Mouse (Mus musculus) ES-Bruce4 (cell line): Measurements from ENCODE around the gene B3gnt2. TPM values are rescaled to one million over a fixed set of nuclear protein-coding genes. Genes with fewer than 3 reads are reported as not detected.

Source experiments
- H3K27ac ChIP-seq: 2 replicates; pipeline ENCODE4 v1.5.1; 2012; ENCODE audit warnings: low read length, inconsistent platforms; ENCODE audit not compliant: insufficient read depth
- H3K27me3 ChIP-seq: 2 replicates; pipeline ENCODE4 v1.6.1; 2012; ENCODE audit warnings: mild to moderate bottlenecking, low read length, inconsistent platforms; ENCODE audit not compliant: control insufficient read depth, poor library complexity, insufficient read depth, severe bottlenecking
- H3K36me3 ChIP-seq: 2 replicates; pipeline ENCODE4 v1.6.1; 2012; ENCODE audit warnings: inconsistent platforms, mild to moderate bottlenecking, low read length, moderate library complexity; ENCODE audit not compliant: control insufficient read depth, poor library complexity, insufficient read depth, severe bottlenecking
- H3K4me1 ChIP-seq: one replicate; pipeline ENCODE4 v1.8.1; 2011; ENCODE audit warnings: low read length; ENCODE audit not compliant: control insufficient read depth, insufficient read depth
- H3K4me3 ChIP-seq: 2 replicates; pipeline ENCODE4 v1.5.1; 2011; ENCODE audit warnings: low read depth, mild to moderate bottlenecking, low read length
- H3K9ac ChIP-seq: 2 replicates; pipeline ENCODE4 v1.6.1; 2012; ENCODE audit warnings: low read depth, mild to moderate bottlenecking, inconsistent platforms; ENCODE audit not compliant: poor library complexity, severe bottlenecking
- H3K9me3 ChIP-seq: replicated peaks from 2 replicates; pipeline ENCODE4 v1.6.1; 2012; ENCODE audit warnings: mild to moderate bottlenecking, low read length, inconsistent platforms; ENCODE audit not compliant: control insufficient read depth, poor library complexity, insufficient read depth, severe bottlenecking
- CTCF ChIP-seq: IDR thresholded peaks from one replicate; pipeline ENCODE4 v1.8.1; 2011; ENCODE audit warnings: low read depth, low read length
- EP300 ChIP-seq: IDR thresholded peaks from 2 replicates; pipeline ENCODE4 v1.6.1; 2011; ENCODE audit warnings: low read depth, low read length; ENCODE audit not compliant: insufficient read depth
- POLR2A ChIP-seq: IDR thresholded peaks from one replicate; pipeline ENCODE4 v1.8.1; 2011; ENCODE audit warnings: low read length; ENCODE audit not compliant: insufficient read depth
- polyA plus RNA-seq: library from polyadenylated mRNA; stranded (reverse); fragments of >200 nt; gene quantifications from 2 replicates; pipeline ENCODE4 v1.2.4, GENCODE M21; 2011; ENCODE audit warnings: low read depth; ENCODE audit not compliant: missing spikeins, insufficient read depth, insufficient read length

The B3gnt2 gene
- polyA plus RNA-seq, 1 experiment: 3.5 TPM

- TF ChIP-seq EP300: no peak
- no peak for TF ChIP-seq CTCF
- TF ChIP-seq POLR2A: no peak
- Histone ChIP-seq H3K27ac (no peak overlapping the region), H3K9me3 (peaks cover 5% of the 10 kb centered on the region), H3K4me3 (no peak overlapping the region), H3K4me1 (no peaks in the 10 kb centered on the region), H3K36me3 (no peaks in the 10 kb centered on the region), H3K9ac (no peak overlapping the region), H3K27me3 (no peaks in the 10 kb centered on the region)
Observed at GRCm38 (mm10) chr11:22763055-22763454, 97.7 kb downstream of the B3gnt2 start.

- no peak overlapping the region for H3K4me3 ChIP-seq
- TF ChIP-seq EP300: no peak
- TF ChIP-seq POLR2A: no peak
- no peak for TF ChIP-seq CTCF
- H3K4me1 ChIP-seq: no peaks in the 10 kb centered on the region
- no peaks in the 10 kb centered on the region for H3K9me3 ChIP-seq
- no peak overlapping the region for H3K27ac ChIP-seq
- no peaks in the 10 kb centered on the region for H3K36me3 ChIP-seq
- H3K27me3 ChIP-seq: no peaks in the 10 kb centered on the region
- H3K9ac ChIP-seq: no peak overlapping the region
Observed at GRCm38 (mm10) chr11:22762236-22762927, 98.4 kb downstream of the B3gnt2 start.

GRCm38 (mm10) chr11:22759783-22760182 lies 101.0 kb downstream of the B3gnt2 start:
- Histone ChIP-seq H3K9ac (no peak overlapping the region), H3K4me1 (no peaks in the 10 kb centered on the region), H3K27ac (no peak overlapping the region), H3K36me3 (no peaks in the 10 kb centered on the region), H3K9me3 (no peaks in the 10 kb centered on the region), H3K27me3 (no peaks in the 10 kb centered on the region), H3K4me3 (no peak overlapping the region)
- TF ChIP-seq CTCF: no peak
- TF ChIP-seq POLR2A: no peak
- TF ChIP-seq EP300: no peak

DNA sequence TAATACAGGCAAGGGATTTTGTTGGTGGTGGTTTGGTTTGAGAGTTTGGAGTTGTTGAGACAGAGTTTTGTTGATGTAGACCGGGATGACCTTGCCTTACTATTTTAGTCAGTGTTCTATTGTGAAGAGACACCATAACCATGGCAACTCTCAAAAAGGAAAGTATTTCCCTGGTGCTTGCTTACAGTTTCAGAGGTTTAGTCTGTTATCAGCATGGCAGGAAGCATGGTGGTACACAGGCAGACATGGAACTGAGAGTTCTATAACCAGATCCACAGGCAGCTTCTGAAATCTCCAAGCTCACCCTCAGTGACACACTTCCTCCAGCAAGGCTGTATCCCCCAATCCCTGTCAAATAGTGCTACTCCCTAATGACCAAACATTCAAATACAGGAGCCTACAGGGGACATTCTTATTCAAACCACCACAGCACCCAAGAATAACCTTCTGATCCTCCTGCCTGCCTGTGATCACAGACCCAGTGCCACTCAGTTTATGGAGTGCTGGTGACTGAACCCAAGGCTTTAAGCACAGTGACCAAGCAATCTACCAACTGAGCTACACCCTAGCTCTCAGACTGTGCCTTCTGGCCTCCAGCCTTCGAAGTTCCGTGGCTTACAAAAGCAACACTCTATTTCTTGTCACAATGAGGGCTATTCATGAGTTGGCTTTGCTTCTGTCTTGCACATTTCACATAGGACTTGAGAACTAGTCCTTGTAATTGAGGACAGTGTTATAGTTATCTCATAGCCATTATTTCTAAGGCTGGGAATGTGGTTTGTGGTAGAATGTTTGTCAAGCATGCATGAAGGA lies 104.4 kb downstream of the B3gnt2 start:
- Histone ChIP-seq H3K4me3 (no peak overlapping the region), H3K36me3 (no peaks in the 10 kb centered on the region), H3K27me3 (no peaks in the 10 kb centered on the region), H3K4me1 (no peaks in the 10 kb centered on the region), H3K27ac (no peak overlapping the region), H3K9me3 (no peaks in the 10 kb centered on the region), H3K9ac (no peak overlapping the region)
- TF ChIP-seq POLR2A: no peak
- TF ChIP-seq EP300: no peak
- no peak for TF ChIP-seq CTCF

- Histone ChIP-seq H3K9ac (no peak overlapping the region), H3K4me3 (no peak overlapping the region), H3K9me3 (no peaks in the 10 kb centered on the region), H3K27ac (no peak overlapping the region), H3K27me3 (no peaks in the 10 kb centered on the region), H3K4me1 (no peaks in the 10 kb centered on the region), H3K36me3 (no peaks in the 10 kb centered on the region)
- TF ChIP-seq POLR2A: no peak
- TF ChIP-seq CTCF: no peak
- no peak for TF ChIP-seq EP300
Observed at GRCm38 (mm10) chr11:22755180-22755579, 105.6 kb downstream of the B3gnt2 start.

GRCm38 (mm10) chr11:22752596-22752995 lies 108.2 kb downstream of the B3gnt2 start:
- H3K9me3 ChIP-seq: no peaks in the 10 kb centered on the region; the same call in 1 of the 2 replicates
- TF ChIP-seq POLR2A (no peak), EP300 (no peak), CTCF (no peak)
- no peaks in the 10 kb centered on the region for H3K36me3 ChIP-seq
- H3K4me3 ChIP-seq: no peak overlapping the region
- no peaks in the 10 kb centered on the region for H3K4me1 ChIP-seq
- H3K27me3 ChIP-seq: no peaks in the 10 kb centered on the region
- H3K27ac ChIP-seq: no peak overlapping the region
- H3K9ac ChIP-seq: no peak overlapping the region
